Mouse (Mus musculus) neural tube, postnatal 0 days (tissue): ENCODE measurements around the gene Olfr1351. TPM values are rescaled to one million over a fixed set of nuclear protein-coding genes. Genes with fewer than 3 reads are reported as not detected.

Experiments
- polyA plus RNA-seq: library from polyadenylated mRNA; unstranded; fragments of >200 nt; fragmentation: Nextera tagmentation; extraction: Ambion mirVana; gene quantifications from 2 replicates; pipeline ENCODE4 v1.2.1, GENCODE M21; 2015

The Olfr1351 gene
- not detected in 2 replicates for polyA plus RNA-seq

DNA sequence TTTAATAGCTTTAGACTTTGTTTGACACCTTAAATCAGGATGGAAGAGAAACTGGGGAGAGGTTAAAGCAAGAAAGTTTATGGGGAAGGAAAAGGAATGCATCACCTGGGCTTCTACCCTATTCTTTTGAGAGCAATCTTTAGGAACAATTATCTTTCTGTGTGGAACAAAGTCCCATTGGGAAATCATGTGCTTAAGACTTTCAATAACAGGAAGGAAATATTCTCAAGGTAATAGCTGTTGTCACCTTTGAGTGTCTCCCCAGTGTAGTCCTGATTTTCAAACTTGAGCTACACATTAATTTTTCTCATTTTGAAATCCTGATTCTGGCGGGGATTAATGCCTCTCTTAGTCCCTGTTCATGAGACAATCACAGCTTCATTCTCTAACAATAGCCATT is at the start of gene Olfr1351:
Gene Olfr1351, plus strand, starts transcription at position 301 of the 400 bp plus-strand sequence.

GRCm38 (mm10) chr10:78963009-78963408 is 49.3 kb upstream of the Olfr1351 start, which contains the start of gene Olfr1353:
Gene Olfr1353 (plus strand): TSS chr10:78963309.

GRCm38 (mm10) chr10:78980750-78981149 is 31.5 kb upstream of the Olfr1351 start, which contains the start of gene Olfr1352:
Gene Olfr1352 (plus strand): TSS chr10:78981050.

GRCm38 (mm10) chr10:79028441-79028840 is 16.2 kb downstream of the Olfr1351 start, which contains the start of gene Olfr57:
Gene Olfr57 (plus strand): TSS chr10:79028741.

Other genes with a start within 250 kb of the Olfr1351 start
- gene Slc1a6, start 232.0 kb upstream of the Olfr1351 start, polyA plus RNA-seq = 43.3 and 52.0 TPM in 2 replicates
- gene Olfr1356, start 160.3 kb upstream of the Olfr1351 start, polyA plus RNA-seq = not detected in 2 replicates
- gene Olfr1355, start 136.9 kb upstream of the Olfr1351 start, polyA plus RNA-seq = not detected in 2 replicates
- gene Olfr1354, start 99.3 kb upstream of the Olfr1351 start, polyA plus RNA-seq = not detected in 2 replicates
- not detected in 2 replicates for gene Olfr8, start 61.8 kb upstream of the Olfr1351 start, polyA plus RNA-seq
- gene Olfr1353, start 49.2 kb upstream of the Olfr1351 start, polyA plus RNA-seq = not detected in 2 replicates
- not detected in 2 replicates for gene Olfr1352, start 31.4 kb upstream of the Olfr1351 start, polyA plus RNA-seq
- gene Olfr57, start 16.3 kb downstream of the Olfr1351 start, polyA plus RNA-seq = 0.21 and 0.47 TPM in 2 replicates
- gene 2610008E11Rik, start 85.1 kb downstream of the Olfr1351 start, polyA plus RNA-seq = 26.0 and 28.5 TPM in 2 replicates
- not detected in 2 replicates for gene Vmn2r80, start 136.3 kb downstream of the Olfr1351 start, polyA plus RNA-seq
- not detected in 2 replicates for gene Vmn2r81, start 235.2 kb downstream of the Olfr1351 start, polyA plus RNA-seq